Mouse (Mus musculus) forebrain, postnatal 0 days (tissue): ENCODE measurements around the gene Tnfrsf23. TPM values are rescaled to one million over a fixed set of nuclear protein-coding genes. Genes with fewer than 3 reads are reported as not detected.
A peak's percentile ranks its signal among the peaks of the same experiment; 100 is the strongest.
"Not testable (repeated sequence)": the region's sequence is repeated elsewhere in the genome, so short reads cannot be mapped to it uniquely, and the experiment has no call there.

ENCODE experiments used
- ATAC-seq: fragments of 200-750 bp; cut with Nextera tagmentation; 2 replicates; pipeline ENCODE4 v1.8.0; 2017; ENCODE audit warnings: mild to moderate bottlenecking, moderate library complexity
- DNase-seq: peaks from one replicate; pipeline ENCODE4 v3.0.0-alpha.2; 2015
- H3K27ac ChIP-seq: fragments of 300-500 bp; sonication (generic); 2 replicates; pipeline ENCODE4 v1.5.1; 2014; ENCODE audit warnings: low read depth, mild to moderate bottlenecking, antibody characterized with exemption, low read length, moderate library complexity, mixed read lengths
- H3K27me3 ChIP-seq: fragments of 300-500 bp; sonication (generic); 2 replicates; pipeline ENCODE4 v1.6.1; 2014; ENCODE audit warnings: mild to moderate bottlenecking, low read length, mixed read lengths; ENCODE audit not compliant: insufficient read depth
- H3K36me3 ChIP-seq: fragments of 300-500 bp; sonication (generic); 2 replicates; pipeline ENCODE4 v1.6.1; 2014; ENCODE audit warnings: mild to moderate bottlenecking, moderate library complexity; ENCODE audit not compliant: insufficient read depth
- H3K4me1 ChIP-seq: fragments of 300-500 bp; sonication (generic); 2 replicates; pipeline ENCODE4 v1.6.1; 2014; ENCODE audit warnings: antibody characterized with exemption; ENCODE audit not compliant: insufficient read depth
- H3K4me2 ChIP-seq: fragments of 300-500 bp; sonication (generic); 2 replicates; pipeline ENCODE4 v1.6.1; 2014; ENCODE audit warnings: low read depth, mild to moderate bottlenecking, moderate library complexity
- H3K4me3 ChIP-seq: fragments of 300-500 bp; sonication (generic); 2 replicates; pipeline ENCODE4 v1.5.1; 2014; ENCODE audit warnings: low read depth, low read length, mixed read lengths
- H3K9ac ChIP-seq: fragments of 300-500 bp; sonication (generic); 2 replicates; pipeline ENCODE4 v1.6.1; 2014; ENCODE audit warnings: mild to moderate bottlenecking
- H3K9me3 ChIP-seq: fragments of 300-500 bp; sonication (generic); 2 replicates; pipeline ENCODE4 v1.6.1; 2016; ENCODE audit warnings: low read length
- CTCF ChIP-seq: sonication (generic); IDR thresholded peaks from 2 replicates; pipeline ENCODE4 v1.5.1; 2016; ENCODE audit warnings: antibody characterized with exemption, control low read depth, low read depth
- WGBS: fragments of 180-500 bp; shearing (Covaris S2); extraction: QIAGEN DNeasy Blood & Tissue Kit; methylation state at CpG from one replicate; pipeline ENCODE4 v1.1.7; 2014; 5-methylcytosine and 5-hydroxymethylcytosine counted together
- polyA plus RNA-seq: library from polyadenylated mRNA; unstranded; fragments of >200 nt; fragmentation: Nextera tagmentation; extraction: Ambion mirVana; gene quantifications from 2 replicates; pipeline ENCODE4 v1.2.1, GENCODE M21; 2015
- total RNA-seq: library from RNA; depleted of rRNA; stranded (reverse); fragments of >200 nt; gene quantifications from 2 replicates; pipeline ENCODE4 v1.2.3, GENCODE M21; 2014

Gene Tnfrsf23
- total and polyA plus RNA-seq, 2 experiments from 2014 or later = 0.54 to 1.9 TPM

DNA sequence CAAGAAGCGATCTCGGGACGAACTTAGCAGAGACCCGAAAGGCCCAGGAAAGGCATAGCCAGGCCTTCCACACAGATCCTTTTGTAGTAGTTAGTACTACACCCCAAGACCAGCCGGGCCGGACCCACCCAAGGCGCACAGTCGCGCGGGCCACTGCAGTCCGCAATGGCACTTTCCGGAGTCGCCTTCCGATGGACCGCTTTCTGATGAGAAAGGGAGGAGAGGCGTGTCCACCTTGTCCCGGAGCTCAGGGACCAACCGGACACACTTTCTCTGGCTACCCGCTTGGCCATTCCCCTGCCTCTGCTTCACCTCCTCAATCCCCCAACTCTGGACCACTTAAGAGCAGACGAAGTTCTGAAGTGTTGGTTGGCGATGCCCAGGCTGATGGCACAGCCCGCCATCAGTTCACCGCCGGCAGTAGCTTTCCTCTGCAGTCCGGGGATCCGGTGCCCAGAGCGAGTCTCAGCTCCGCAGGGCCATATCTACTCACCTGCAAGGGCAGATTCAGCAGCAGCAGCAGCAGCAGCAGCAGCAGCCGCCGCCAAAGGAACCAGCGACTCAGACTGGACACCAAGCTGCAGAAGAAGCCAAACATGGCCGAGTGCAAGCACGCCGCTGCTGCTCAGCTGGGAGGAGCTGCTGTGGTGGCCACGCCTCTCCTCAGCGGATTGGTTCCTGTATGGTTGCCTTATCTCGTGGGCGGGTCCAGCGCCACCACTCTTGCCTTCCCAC lies 36.5 kb downstream of the Tnfrsf23 start, which contains the start of gene Tnfrsf22:
Gene Tnfrsf22 (minus strand): TSS at position 628 of the 735 bp plus-strand sequence.
- ATAC-seq = peak; percentile 100
- H3K9ac ChIP-seq = peak within 1 kb of the TSS; percentile 69
- no peaks in the 10 kb centered on the region for H3K27me3 ChIP-seq
- H3K36me3 ChIP-seq = no peaks in the 10 kb centered on the region
- peak; percentile 87 for DNase-seq
- peak within 1 kb of the TSS; percentile 65 for H3K4me3 ChIP-seq
- TF ChIP-seq CTCF = peak; percentile 23; the same call in 1 of the 2 replicates
- no peak within 1 kb of the TSS for H3K27ac ChIP-seq
- WGBS = 3% methylated on average over 39 of the region's 39 CpGs
- H3K9me3 ChIP-seq = no peaks in the 10 kb centered on the region
- peak within 1 kb of the TSS; percentile 91 for H3K4me2 ChIP-seq
- no peaks in the 10 kb centered on the region for H3K4me1 ChIP-seq

DNA sequence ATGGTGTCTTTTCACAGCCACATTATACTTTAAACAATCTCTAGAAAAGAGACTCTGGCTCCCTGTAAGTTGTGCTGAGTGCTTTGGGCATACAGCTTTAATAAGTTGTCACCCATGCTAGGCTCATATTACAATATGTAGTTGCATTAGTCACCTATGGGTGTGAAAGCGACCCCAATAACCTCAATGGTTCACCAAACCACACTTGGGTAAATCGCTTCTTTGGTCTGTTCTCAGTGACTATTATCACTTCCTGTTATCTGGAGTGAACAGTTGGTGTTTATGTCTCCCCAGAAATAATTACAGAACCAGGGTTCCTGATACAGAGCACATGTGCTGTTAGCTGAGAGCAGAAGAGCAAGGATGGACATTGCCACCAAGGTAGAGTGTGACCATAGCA lies 41.7 kb downstream of the Tnfrsf23 start:
- not testable (repeated sequence) for H3K4me1 ChIP-seq, H3K4me2 ChIP-seq, H3K27me3 ChIP-seq, H3K9ac ChIP-seq, DNase-seq, H3K4me3 ChIP-seq, H3K9me3 ChIP-seq, H3K36me3 ChIP-seq, ATAC-seq, H3K27ac ChIP-seq
- WGBS = 91% methylated on average over 2 of the region's 2 CpGs

DNA sequence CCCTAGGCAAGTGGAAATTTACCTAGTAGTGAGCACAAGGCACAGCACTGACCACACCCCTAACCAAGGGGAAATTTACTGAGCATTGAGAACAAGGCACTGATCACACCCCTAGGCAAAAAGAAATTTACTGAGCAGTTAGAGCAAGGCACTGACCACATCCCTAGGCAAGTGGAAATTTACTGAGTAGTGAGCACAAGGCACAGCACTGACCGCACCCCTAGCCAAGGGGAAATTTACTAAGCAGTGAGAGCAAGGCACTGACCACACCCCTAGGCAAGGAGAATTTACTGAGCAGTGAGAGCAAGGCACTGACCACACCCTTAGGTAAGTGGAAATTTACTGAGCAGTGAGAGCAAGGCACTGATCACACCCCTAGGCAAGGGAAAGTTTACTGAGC lies 49.0 kb downstream of the Tnfrsf23 start:
- Histone ChIP-seq H3K27ac (no peak overlapping the region), H3K9me3 (no peaks in the 10 kb centered on the region), H3K4me2 (no peak overlapping the region), H3K4me1 (no peaks in the 10 kb centered on the region), H3K27me3 (no peaks in the 10 kb centered on the region), H3K36me3 (no peaks in the 10 kb centered on the region), H3K9ac (no peak overlapping the region), H3K4me3 (no peak overlapping the region)
- ATAC-seq (no peak), DNase-seq (no peak)
- 100% methylated on average over 1 of the region's 1 CpGs for WGBS
- no peak for TF ChIP-seq CTCF

DNA sequence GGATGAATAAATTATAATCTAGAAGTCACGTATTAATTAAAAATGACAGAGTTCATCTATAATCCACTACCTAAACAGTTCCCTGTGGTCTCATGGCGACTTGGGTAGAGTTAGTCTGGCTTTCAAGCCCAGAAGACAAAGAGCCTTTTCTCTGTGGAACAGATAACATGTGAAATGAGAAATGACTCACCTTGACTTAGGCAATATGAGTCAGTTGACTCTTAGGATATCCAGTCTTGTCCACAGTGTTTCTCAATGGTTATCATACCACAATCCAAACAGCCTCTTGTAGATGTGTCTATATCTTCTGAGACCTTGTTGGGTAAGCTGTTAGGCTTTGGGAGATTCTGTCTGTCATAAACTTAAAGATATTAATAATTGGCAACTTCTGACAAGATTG lies 54.2 kb downstream of the Tnfrsf23 start:
- ATAC-seq (no peak), DNase-seq (no peak)
- no peaks in the 10 kb centered on the region for H3K27me3 ChIP-seq
- no peaks in the 10 kb centered on the region for H3K36me3 ChIP-seq
- no peak overlapping the region for H3K27ac ChIP-seq
- no peak overlapping the region for H3K9ac ChIP-seq
- no peaks in the 10 kb centered on the region for H3K4me1 ChIP-seq
- no peak overlapping the region for H3K4me2 ChIP-seq
- WGBS = 78% methylated on average over 2 of the region's 2 CpGs
- no peaks in the 10 kb centered on the region for H3K9me3 ChIP-seq
- TF ChIP-seq CTCF = no peak
- H3K4me3 ChIP-seq = no peak overlapping the region

DNA sequence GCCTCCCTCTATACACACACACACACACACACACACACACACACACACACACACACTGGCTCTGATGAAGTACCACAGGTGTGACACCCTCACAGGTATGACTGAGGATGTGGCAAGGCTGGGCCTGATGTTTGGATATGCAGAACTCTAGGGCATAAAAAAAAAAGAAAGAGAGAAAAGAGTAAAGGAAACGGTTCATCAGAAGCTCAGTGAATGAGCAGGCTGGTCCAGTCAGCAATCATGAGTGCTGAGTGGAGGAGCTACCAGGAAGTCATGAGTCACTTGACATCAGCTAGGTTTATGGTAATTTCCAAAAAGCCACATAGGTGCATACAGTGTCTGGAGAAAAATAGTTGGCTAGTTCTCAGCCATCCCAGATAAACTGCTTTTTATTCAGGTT lies 56.2 kb downstream of the Tnfrsf23 start:
- Histone ChIP-seq H3K4me3 (no peak overlapping the region), H3K27me3 (no peaks in the 10 kb centered on the region), H3K27ac (no peak overlapping the region), H3K9me3 (no peaks in the 10 kb centered on the region), H3K9ac (no peak overlapping the region), H3K36me3 (no peaks in the 10 kb centered on the region), H3K4me2 (no peak overlapping the region), H3K4me1 (no peaks in the 10 kb centered on the region)
- 73% methylated on average over 1 of the region's 1 CpGs for WGBS
- DNase-seq (no peak), ATAC-seq (no peak)
- no peak for TF ChIP-seq CTCF

DNA sequence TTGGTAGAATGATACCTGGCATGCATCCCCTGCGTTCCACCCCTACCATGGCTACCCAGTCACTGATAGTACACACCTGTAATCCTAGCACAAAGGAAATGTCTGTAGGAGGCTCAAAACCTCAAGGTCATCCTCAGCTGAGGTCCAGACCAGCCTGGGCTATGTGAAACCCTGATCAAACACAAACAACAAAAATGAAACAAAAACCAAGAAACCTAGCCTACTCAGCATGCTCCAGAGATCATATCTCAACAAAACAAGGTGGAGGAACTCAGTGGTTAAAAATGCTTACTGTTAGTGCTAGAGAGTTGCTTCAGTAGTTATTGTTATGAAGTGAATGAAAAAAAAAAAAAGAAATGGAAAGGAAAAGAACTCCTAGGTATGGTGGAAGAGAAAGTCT lies 57.1 kb downstream of the Tnfrsf23 start, which contains the start of gene Tnfrsf26:
Gene Tnfrsf26 (minus strand): TSS at position 183 of the 400 bp plus-strand sequence.
- 96% methylated on average over 1 of the region's 1 CpGs for WGBS
- no peak within 1 kb of the TSS for H3K27ac ChIP-seq
- no peak within 1 kb of the TSS for H3K4me2 ChIP-seq
- H3K4me3 ChIP-seq = no peak within 1 kb of the TSS
- no peak for TF ChIP-seq CTCF
- no peaks in the 10 kb centered on the region for H3K27me3 ChIP-seq
- H3K4me1 ChIP-seq = no peaks in the 10 kb centered on the region
- no peak for ATAC-seq
- no peaks in the 10 kb centered on the region for H3K36me3 ChIP-seq
- no peaks in the 10 kb centered on the region for H3K9me3 ChIP-seq
- DNase-seq = no peak
- no peak within 1 kb of the TSS for H3K9ac ChIP-seq

DNA sequence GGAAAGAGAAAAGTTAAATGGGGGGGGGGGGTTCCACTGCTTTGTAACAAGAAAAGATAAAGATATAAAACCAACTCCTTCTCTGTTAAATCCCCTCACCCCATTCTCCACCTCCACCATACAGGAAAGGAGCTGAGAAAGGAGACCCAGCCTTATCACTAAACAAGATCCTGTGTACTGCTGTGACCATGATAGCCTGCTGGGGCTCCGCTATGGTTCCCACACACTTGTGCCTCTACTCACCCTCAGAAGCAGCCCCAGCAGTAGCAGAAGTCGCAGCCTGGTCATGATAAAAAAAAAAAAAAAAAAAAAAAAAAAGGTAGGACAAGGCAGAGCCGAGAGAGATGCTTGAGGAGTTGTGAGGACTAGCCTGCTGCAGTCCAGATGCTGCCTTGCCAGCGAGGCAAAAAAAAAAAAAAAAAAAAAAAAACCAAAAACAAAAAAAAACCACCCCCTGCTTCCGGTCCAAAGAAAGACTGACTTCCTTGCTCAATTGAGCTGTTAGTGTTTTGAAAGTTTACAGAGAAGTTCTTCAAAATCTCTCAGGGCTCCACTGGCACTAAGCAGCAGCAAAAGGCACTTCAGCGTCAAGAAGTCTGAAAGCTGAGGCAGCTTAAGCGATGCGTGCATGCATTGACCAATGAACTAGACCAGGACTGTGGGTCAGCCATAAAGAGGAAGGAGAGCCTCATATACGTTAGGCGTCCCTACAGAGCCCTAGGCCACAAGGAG lies 58.0 kb downstream of the Tnfrsf23 start:
- Histone ChIP-seq H3K9me3 (no peaks in the 10 kb centered on the region), H3K4me1 (no peaks in the 10 kb centered on the region), H3K4me2 (no peak overlapping the region), H3K9ac (no peak overlapping the region), H3K36me3 (no peaks in the 10 kb centered on the region), H3K27me3 (no peaks in the 10 kb centered on the region), H3K27ac (no peak overlapping the region), H3K4me3 (no peak overlapping the region)
- no peak for TF ChIP-seq CTCF
- no peak for ATAC-seq
- 63% methylated on average over 10 of the region's 10 CpGs for whole genome bisulfite sequencing
- DNase-seq = no peak
